Mouse (Mus musculus): Measurements from ENCODE around the gene Sema4b. TPM values are rescaled to one million over a fixed set of nuclear protein-coding genes. Genes with fewer than 3 reads are reported as not detected.
A peak's percentile ranks its signal among the peaks of the same experiment; 100 is the strongest.

Sema4b gene
- polyA plus RNA-seq, 1 experiment from 2014 or later = 12.1 TPM

DNA sequence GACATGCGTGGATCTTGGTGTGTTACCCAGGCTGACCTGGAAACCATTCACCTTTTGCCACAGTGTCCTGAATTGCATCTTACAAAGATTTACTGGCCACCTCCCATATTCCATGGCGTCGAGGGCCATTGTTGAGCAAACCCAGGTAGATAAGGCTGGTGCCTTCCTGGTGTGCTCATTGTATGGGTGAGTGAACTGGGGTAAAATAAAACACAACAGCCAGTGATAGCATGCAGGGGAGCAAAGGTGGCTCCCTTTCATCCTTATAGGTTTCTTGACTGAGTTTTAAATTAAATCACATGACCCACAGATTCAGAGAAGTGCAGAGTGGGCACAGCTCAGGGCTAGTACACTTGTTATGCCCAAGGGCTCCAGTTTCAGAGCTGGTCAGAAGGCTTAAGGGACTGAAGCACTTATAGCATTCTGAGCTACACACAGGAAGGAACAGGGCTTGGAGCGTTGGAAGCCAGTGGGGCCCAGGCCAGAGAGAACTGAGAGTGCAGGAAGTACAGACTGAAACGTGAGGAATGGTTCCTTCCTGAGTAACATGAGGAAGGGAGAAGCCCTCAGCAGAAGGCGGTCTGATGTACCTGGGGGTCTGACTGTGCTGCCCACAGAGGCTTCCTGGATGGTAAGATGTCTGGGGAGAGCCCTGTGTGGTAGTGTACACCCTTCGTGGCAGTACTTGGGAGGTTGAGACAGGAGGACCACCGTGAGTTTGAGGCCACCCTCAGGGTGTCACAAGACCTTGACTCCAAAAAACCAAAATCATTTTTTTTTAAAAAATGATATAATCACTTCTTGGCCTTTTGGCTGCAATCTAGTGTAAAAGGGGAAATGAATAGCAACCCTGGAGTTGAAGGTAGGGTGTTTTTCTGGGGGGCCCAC, 14.3 kb upstream of the Sema4b start:
- no peak overlapping the region for H3K4me2 ChIP-seq (ENCODE audit: low read depth, low read length)
- no peaks in the 10 kb centered on the region for H3K36me3 ChIP-seq (ENCODE audit: control insufficient read depth, insufficient read depth)
- H3K27ac ChIP-seq (ENCODE audit: low read length) = peak overlapping the region; percentile 86
- peaks cover 19% of the 10 kb centered on the region for H3K4me1 ChIP-seq (ENCODE audit: control insufficient read depth, insufficient read depth, low read length)
- no peak overlapping the region for H3K4me3 ChIP-seq (ENCODE audit: low read length)
- H3K9me3 ChIP-seq (replicated peaks; ENCODE audit: control insufficient read depth, low read length) = no peaks in the 10 kb centered on the region
- WGBS = 63% methylated on average over 8 of the region's 8 CpGs
- no peak for ATAC-seq (replicated peaks; ENCODE audit: extremely low read depth, insufficient read depth, low FRiP score)
- no peaks in the 10 kb centered on the region for H3K27me3 ChIP-seq (ENCODE audit: control insufficient read depth, insufficient read depth, low read length)
- H3K9ac ChIP-seq (ENCODE audit: low read length) = peak overlapping the region; percentile 31

DNA sequence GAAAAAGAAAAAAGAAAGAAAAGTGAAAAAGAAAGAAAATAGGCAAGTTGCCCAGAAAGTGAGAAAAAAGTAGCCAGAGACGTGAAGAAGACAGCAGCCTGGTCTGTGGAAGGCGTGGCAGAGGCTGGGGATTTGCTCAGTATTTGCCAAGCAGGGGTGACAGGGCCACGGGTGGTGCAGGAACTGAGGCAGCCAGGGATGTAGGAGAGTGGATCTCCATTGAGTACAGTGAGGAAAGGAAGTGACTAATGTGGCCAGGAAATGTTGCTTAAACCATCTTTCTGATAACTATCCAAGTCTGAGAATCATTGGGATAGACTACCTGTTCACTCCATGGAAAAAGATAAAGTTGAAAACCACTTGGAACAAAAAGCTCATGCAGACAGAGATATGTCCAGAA, 10.5 kb upstream of the Sema4b start:
- Histone ChIP-seq H3K9ac (ENCODE audit: low read length) (no peak overlapping the region), H3K4me2 (ENCODE audit: low read depth, low read length) (no peak overlapping the region), H3K9me3 (replicated peaks; ENCODE audit: control insufficient read depth, low read length) (no peaks in the 10 kb centered on the region), H3K4me3 (ENCODE audit: low read length) (no peak overlapping the region), H3K36me3 (ENCODE audit: control insufficient read depth, insufficient read depth) (no peaks in the 10 kb centered on the region), H3K27me3 (ENCODE audit: control insufficient read depth, insufficient read depth, low read length) (no peaks in the 10 kb centered on the region), H3K27ac (ENCODE audit: low read length) (no peak overlapping the region), H3K4me1 (ENCODE audit: control insufficient read depth, insufficient read depth, low read length) (peaks cover 16% of the 10 kb centered on the region)
- 47% methylated on average over 3 of the region's 3 CpGs for WGBS
- no peak for ATAC-seq (replicated peaks; ENCODE audit: extremely low read depth, insufficient read depth, low FRiP score)

DNA sequence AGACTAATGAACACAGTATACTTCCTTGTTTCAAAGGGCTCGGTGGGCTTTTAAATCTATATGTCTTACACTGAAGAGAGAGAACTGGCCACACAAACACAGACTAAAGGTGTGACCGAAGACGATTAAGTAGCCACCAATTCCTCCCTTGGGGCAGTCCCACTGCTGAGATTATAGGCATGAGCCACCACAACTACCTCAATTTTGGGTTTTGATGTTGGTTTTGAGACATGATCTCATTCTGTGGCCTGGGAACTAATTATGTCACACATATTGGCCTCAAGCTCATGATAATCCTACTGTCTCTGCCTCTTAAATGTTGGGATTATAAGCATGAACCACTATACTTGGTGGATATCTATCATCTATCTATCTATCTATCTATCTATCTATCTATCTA, 9.2 kb upstream of the Sema4b start:
- Histone ChIP-seq H3K4me3 (ENCODE audit: low read length) (no peak overlapping the region), H3K9ac (ENCODE audit: low read length) (no peak overlapping the region), H3K27me3 (ENCODE audit: control insufficient read depth, insufficient read depth, low read length) (no peaks in the 10 kb centered on the region), H3K9me3 (replicated peaks; ENCODE audit: control insufficient read depth, low read length) (no peaks in the 10 kb centered on the region), H3K4me2 (ENCODE audit: low read depth, low read length) (no peak overlapping the region), H3K36me3 (ENCODE audit: control insufficient read depth, insufficient read depth) (no peaks in the 10 kb centered on the region), H3K4me1 (ENCODE audit: control insufficient read depth, insufficient read depth, low read length) (peaks cover 5% of the 10 kb centered on the region), H3K27ac (ENCODE audit: low read length) (no peak overlapping the region)
- 92% methylated on average over 3 of the region's 3 CpGs for WGBS
- no peak for ATAC-seq (replicated peaks; ENCODE audit: extremely low read depth, insufficient read depth, low FRiP score)

DNA sequence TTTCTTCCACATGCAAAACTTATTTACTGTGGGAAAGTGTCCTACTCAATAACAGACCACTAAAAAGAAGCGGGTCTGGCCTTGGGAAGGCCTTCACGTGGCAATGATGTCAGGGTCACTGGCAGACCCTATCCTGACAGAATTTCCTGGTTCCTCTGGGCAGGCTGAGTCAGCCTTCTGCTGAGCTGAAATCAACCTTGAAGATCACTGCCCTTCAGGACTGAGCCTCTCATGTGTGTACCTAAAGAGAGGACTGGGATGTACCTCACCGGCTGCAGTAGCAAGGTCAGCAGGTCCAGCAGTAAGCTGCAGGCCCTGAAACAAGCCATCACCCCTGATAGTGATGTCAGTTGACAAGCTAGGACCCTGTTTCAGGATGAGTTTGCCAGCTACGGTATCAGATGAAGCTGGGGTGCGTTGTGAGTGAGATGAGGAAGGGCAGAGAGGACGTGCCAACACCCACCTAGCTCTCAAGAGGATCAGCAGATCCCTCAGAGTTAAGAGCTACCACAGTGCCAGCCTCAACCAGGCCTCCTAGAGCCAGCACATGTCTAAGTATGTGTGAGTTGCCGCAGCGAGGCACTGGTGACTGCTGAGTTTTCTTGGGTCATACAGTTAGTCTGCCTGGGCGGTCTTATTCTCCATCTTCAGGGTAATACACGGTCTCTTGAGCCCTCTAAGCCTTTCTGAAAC, 8.5 kb upstream of the Sema4b start:
- Histone ChIP-seq H3K27ac (ENCODE audit: low read length) (0 out of 2 replicates have a peak overlapping the region, but pooled peaks have one; percentile 16), H3K9ac (ENCODE audit: low read length) (no peak overlapping the region), H3K4me3 (ENCODE audit: low read length) (no peak overlapping the region), H3K9me3 (replicated peaks; ENCODE audit: control insufficient read depth, low read length) (no peaks in the 10 kb centered on the region), H3K36me3 (ENCODE audit: control insufficient read depth, insufficient read depth) (no peaks in the 10 kb centered on the region), H3K27me3 (ENCODE audit: control insufficient read depth, insufficient read depth, low read length) (no peaks in the 10 kb centered on the region), H3K4me2 (ENCODE audit: low read depth, low read length) (no peak overlapping the region), H3K4me1 (ENCODE audit: control insufficient read depth, insufficient read depth, low read length) (peaks cover 3% of the 10 kb centered on the region)
- 64% methylated on average over 10 of the region's 10 CpGs for WGBS
- no peak for ATAC-seq (replicated peaks; ENCODE audit: extremely low read depth, insufficient read depth, low FRiP score)

DNA sequence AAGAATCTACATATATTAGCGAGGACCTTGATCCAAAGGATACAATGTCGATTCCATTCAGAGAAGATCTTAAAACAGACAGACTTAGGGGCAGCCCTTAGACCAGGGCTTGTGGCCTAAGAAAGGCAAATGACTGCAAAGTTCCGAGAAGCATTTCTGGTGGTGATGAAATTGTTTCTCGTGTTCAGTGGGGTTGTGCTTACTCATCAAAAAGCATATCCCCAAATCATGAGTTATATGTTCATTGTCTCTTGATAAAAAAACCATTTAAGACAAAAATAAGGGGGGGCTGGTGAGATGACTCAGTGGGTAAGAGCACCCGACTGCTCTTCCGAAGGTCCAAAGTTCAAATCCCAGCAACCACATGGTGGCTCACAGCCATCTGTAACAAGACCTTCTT, 7.3 kb upstream of the Sema4b start:
- no peak overlapping the region for H3K27ac ChIP-seq (ENCODE audit: low read length)
- H3K9me3 ChIP-seq (replicated peaks; ENCODE audit: control insufficient read depth, low read length) = no peaks in the 10 kb centered on the region
- H3K27me3 ChIP-seq (ENCODE audit: control insufficient read depth, insufficient read depth, low read length) = no peaks in the 10 kb centered on the region
- H3K36me3 ChIP-seq (ENCODE audit: control insufficient read depth, insufficient read depth) = no peaks in the 10 kb centered on the region
- H3K4me2 ChIP-seq (ENCODE audit: low read depth, low read length) = no peak overlapping the region
- no peak overlapping the region for H3K9ac ChIP-seq (ENCODE audit: low read length)
- H3K4me3 ChIP-seq (ENCODE audit: low read length) = no peak overlapping the region
- no peak for ATAC-seq (replicated peaks; ENCODE audit: extremely low read depth, insufficient read depth, low FRiP score)
- H3K4me1 ChIP-seq (ENCODE audit: control insufficient read depth, insufficient read depth, low read length) = peaks cover 3% of the 10 kb centered on the region
- WGBS = 91% methylated on average over 6 of the region's 6 CpGs

DNA sequence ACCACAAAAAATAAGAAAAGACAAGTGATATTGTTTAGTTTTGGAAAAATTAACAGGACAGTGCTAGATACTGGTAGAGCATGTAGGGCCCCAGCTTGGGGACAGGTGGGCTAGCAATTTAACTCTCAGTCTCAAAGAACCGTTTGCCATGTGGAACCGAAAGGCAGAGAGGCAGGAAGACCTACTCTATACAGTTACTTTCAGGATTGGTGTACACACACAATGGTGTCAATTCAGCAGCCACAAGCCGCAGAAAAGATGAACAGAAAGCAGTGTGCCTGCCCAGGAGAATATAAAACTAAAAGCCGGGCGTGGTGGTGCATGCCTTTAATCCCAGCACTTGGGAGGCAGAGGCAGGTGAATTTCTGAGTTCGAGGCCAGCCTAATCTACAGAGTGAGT, 6.9 kb upstream of the Sema4b start:
- H3K4me3 ChIP-seq (ENCODE audit: low read length) = no peak overlapping the region
- no peaks in the 10 kb centered on the region for H3K27me3 ChIP-seq (ENCODE audit: control insufficient read depth, insufficient read depth, low read length)
- H3K9ac ChIP-seq (ENCODE audit: low read length) = no peak overlapping the region
- ATAC-seq (replicated peaks; ENCODE audit: extremely low read depth, insufficient read depth, low FRiP score) = no peak
- H3K27ac ChIP-seq (ENCODE audit: low read length) = no peak overlapping the region
- no peak overlapping the region for H3K4me2 ChIP-seq (ENCODE audit: low read depth, low read length)
- H3K36me3 ChIP-seq (ENCODE audit: control insufficient read depth, insufficient read depth) = no peaks in the 10 kb centered on the region
- WGBS = 85% methylated on average over 6 of the region's 6 CpGs
- no peaks in the 10 kb centered on the region for H3K9me3 ChIP-seq (replicated peaks; ENCODE audit: control insufficient read depth, low read length)
- peaks cover 6% of the 10 kb centered on the region for H3K4me1 ChIP-seq (ENCODE audit: control insufficient read depth, insufficient read depth, low read length)

DNA sequence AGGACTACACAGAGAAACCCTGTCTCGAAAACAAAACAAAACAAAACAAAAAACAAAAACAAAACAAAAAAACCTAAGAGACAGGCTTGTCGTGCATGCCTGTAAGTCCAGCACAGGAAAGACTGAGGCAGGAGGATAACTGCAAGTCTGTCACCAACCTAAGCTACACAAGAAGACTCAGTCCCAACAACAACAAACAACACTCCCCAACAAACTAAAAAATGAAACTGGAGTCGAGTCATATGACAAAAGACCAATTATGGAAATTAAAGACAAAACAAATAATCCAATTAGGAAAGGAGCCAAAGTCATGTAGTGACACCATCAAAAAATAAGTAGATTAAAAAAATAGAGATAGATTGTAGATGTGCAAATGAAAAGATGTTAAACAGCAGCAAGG, 6.4 kb upstream of the Sema4b start:
- Histone ChIP-seq H3K4me3 (ENCODE audit: low read length) (no peak overlapping the region), H3K9ac (ENCODE audit: low read length) (no peak overlapping the region), H3K36me3 (ENCODE audit: control insufficient read depth, insufficient read depth) (no peaks in the 10 kb centered on the region), H3K9me3 (replicated peaks; ENCODE audit: control insufficient read depth, low read length) (no peaks in the 10 kb centered on the region), H3K27ac (ENCODE audit: low read length) (no peak overlapping the region), H3K4me1 (ENCODE audit: control insufficient read depth, insufficient read depth, low read length) (peaks cover 10% of the 10 kb centered on the region), H3K4me2 (ENCODE audit: low read depth, low read length) (no peak overlapping the region), H3K27me3 (ENCODE audit: control insufficient read depth, insufficient read depth, low read length) (no peaks in the 10 kb centered on the region)
- 82% methylated on average over 3 of the region's 3 CpGs for WGBS
- ATAC-seq (replicated peaks; ENCODE audit: extremely low read depth, insufficient read depth, low FRiP score) = no peak

DNA sequence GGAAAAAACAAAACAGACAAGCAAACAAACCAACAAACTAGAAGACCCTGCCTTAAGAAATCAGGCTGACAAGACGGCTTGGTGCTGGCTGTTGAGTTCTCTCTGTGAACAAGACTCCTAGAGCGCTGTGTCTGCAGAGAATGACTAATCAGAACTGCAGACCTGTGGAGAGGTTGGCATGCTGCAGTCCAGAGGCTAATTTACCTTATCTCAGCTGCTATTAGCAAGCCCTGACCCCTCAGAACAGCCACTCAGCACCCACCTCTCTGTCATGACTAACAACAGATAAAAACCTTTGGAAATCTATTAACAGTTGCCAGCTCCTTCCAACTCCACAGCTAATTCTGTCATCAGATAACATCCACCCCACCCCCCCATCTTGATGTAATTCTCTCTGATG, 5.6 kb upstream of the Sema4b start:
- Histone ChIP-seq H3K4me1 (ENCODE audit: control insufficient read depth, insufficient read depth, low read length) (peaks cover 18% of the 10 kb centered on the region), H3K27ac (ENCODE audit: low read length) (peak overlapping the region; percentile 54), H3K4me3 (ENCODE audit: low read length) (no peak overlapping the region), H3K9me3 (replicated peaks; ENCODE audit: control insufficient read depth, low read length) (no peaks in the 10 kb centered on the region), H3K27me3 (ENCODE audit: control insufficient read depth, insufficient read depth, low read length) (no peaks in the 10 kb centered on the region), H3K4me2 (ENCODE audit: low read depth, low read length) (no peak overlapping the region), H3K36me3 (ENCODE audit: control insufficient read depth, insufficient read depth) (no peaks in the 10 kb centered on the region), H3K9ac (ENCODE audit: low read length) (no peak overlapping the region)
- no peak for ATAC-seq (replicated peaks; ENCODE audit: extremely low read depth, insufficient read depth, low FRiP score)
- WGBS = 23% methylated on average over 2 of the region's 2 CpGs

DNA sequence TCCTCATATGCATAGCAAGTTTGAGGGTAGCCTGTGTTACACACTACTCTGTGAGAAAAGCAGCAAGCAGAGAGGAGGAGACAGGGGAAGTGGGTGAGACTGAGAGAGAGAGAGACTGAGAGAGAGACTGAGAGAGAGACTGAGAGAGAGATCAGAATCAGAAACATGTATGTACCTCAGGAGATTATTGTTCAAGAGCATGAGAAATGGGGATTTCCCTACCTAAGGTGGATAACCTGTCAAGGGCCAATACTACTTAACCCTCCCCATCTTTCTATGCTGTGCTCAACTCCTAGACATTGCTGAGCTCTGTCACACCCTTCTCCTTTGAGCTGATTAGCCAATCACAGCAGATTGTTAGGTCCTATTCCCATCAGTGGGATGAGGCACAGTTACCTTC, 4.5 kb upstream of the Sema4b start:
- Histone ChIP-seq H3K27ac (ENCODE audit: low read length) (no peak overlapping the region), H3K4me2 (ENCODE audit: low read depth, low read length) (no peak overlapping the region), H3K27me3 (ENCODE audit: control insufficient read depth, insufficient read depth, low read length) (no peaks in the 10 kb centered on the region), H3K4me3 (ENCODE audit: low read length) (no peak overlapping the region), H3K36me3 (ENCODE audit: control insufficient read depth, insufficient read depth) (no peaks in the 10 kb centered on the region), H3K4me1 (ENCODE audit: control insufficient read depth, insufficient read depth, low read length) (peaks cover 18% of the 10 kb centered on the region), H3K9ac (ENCODE audit: low read length) (no peak overlapping the region), H3K9me3 (replicated peaks; ENCODE audit: control insufficient read depth, low read length) (no peaks in the 10 kb centered on the region)
- ATAC-seq (replicated peaks; ENCODE audit: extremely low read depth, insufficient read depth, low FRiP score) = no peak
